Mouse (Mus musculus): ENCODE measurements around the gene Nol8. TPM values are rescaled to one million over a fixed set of nuclear protein-coding genes. Genes with fewer than 3 reads are reported as not detected.

Nol8 gene
- polyA plus RNA-seq, 1 experiment from 2014 or later: 13.2 TPM

- Histone ChIP-seq H3K4me2 (ENCODE audit: low read depth, low read length) (no peak overlapping the region), H3K36me3 (ENCODE audit: control insufficient read depth, insufficient read depth, low read length) (peaks cover 34% of the 10 kb centered on the region), H3K27me3 (ENCODE audit: control insufficient read depth, insufficient read depth, low read length) (no peaks in the 10 kb centered on the region), H3K27ac (ENCODE audit: low read length) (no peak overlapping the region), H3K9me3 (replicated peaks; ENCODE audit: control insufficient read depth, low read length) (no peaks in the 10 kb centered on the region), H3K4me1 (ENCODE audit: control insufficient read depth, insufficient read depth, low read length) (no peaks in the 10 kb centered on the region), H3K4me3 (replicated peaks; ENCODE audit: low read length) (no peak overlapping the region), H3K9ac (ENCODE audit: low read length) (no peak overlapping the region)
- ATAC-seq (ENCODE audit: insufficient read depth, low FRiP score): no peak
- WGBS: 89% methylated on average over 3 of the region's 3 CpGs
Observed at GRCm38 (mm10) chr13:49719310-49719709, 66.4 kb downstream of the Nol8 start.

Other genes with a start within 250 kb of the Nol8 start
- 20.0 and 20.8 TPM in 2 replicates for gene Ippk, start 231.8 kb upstream of the Nol8 start, polyA plus RNA-seq (2015; fragmentation: Nextera tagmentation; extraction: Ambion mirVana)
- gene Tes3-ps, start 159.8 kb upstream of the Nol8 start, polyA plus RNA-seq (2015; fragmentation: Nextera tagmentation; extraction: Ambion mirVana): 0.74 and 1.2 TPM in 2 replicates
- 1.4 and 1.5 TPM in 2 replicates for gene Ecm2, start 148.3 kb upstream of the Nol8 start, polyA plus RNA-seq (2015; fragmentation: Nextera tagmentation; extraction: Ambion mirVana)
- gene Aspn, start 108.6 kb upstream of the Nol8 start, polyA plus RNA-seq (2015; fragmentation: Nextera tagmentation; extraction: Ambion mirVana): 119 and 131 TPM in 2 replicates
- 0.85 and 1.1 TPM in 2 replicates for gene Omd, start 70.6 kb upstream of the Nol8 start, polyA plus RNA-seq (2015; fragmentation: Nextera tagmentation; extraction: Ambion mirVana)
- 148 and 154 TPM in 2 replicates for gene Ogn, start 45.0 kb upstream of the Nol8 start, polyA plus RNA-seq (2015; fragmentation: Nextera tagmentation; extraction: Ambion mirVana)
- 22.7 and 23.4 TPM in 2 replicates for gene Cenpp, start 293 bp upstream of the Nol8 start, polyA plus RNA-seq (2015; fragmentation: Nextera tagmentation; extraction: Ambion mirVana)
- gene Iars, start 29.0 kb downstream of the Nol8 start, polyA plus RNA-seq (2015; fragmentation: Nextera tagmentation; extraction: Ambion mirVana): 75.8 and 78.1 TPM in 2 replicates
- gene Gm30302, start 145.9 kb downstream of the Nol8 start, polyA plus RNA-seq (2015; fragmentation: Nextera tagmentation; extraction: Ambion mirVana): not detected in 2 replicates